Mouse (Mus musculus): ENCODE data around the gene Gna11. TPM values are rescaled to one million over a fixed set of nuclear protein-coding genes. Genes with fewer than 3 reads are reported as not detected.

Gene Gna11
- polyA plus RNA-seq, 1 experiment from 2014 or later, result 90.2 TPM

DNA sequence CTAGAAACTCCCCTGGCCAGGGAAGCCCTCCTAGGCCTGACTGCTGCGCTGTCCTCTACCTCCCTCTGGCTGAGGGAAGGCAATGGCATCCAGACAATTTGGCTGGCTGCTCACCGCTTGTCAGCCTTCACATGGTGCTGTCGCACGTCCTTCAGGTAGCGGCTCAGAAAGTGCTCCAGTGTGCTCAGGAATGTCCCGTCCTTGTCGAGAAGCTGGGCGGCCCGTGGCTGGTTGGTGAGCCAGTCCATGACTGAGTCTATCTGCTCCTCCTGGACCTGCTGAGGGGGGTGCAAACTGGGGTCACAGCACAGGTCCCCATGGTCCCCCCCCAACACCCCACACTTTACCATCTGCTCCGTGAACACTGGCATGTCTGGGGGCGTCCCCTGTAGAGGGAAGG is 56.9 kb downstream of the Gna11 start:
- Histone ChIP-seq H3K9me3 (replicated peaks; ENCODE audit: control insufficient read depth, low read length, poor library complexity, severe bottlenecking) (no peaks in the 10 kb centered on the region), H3K4me2 (ENCODE audit: low read length) (no peak overlapping the region), H3K9ac (ENCODE audit: low read depth, low read length) (no peak overlapping the region), H3K27ac (ENCODE audit: low read length) (no peak overlapping the region), H3K27me3 (ENCODE audit: control insufficient read depth, insufficient read depth, low read depth, low read length) (no peaks in the 10 kb centered on the region), H3K36me3 (ENCODE audit: control insufficient read depth, insufficient read depth, low read length) (peaks cover 50% of the 10 kb centered on the region), H3K4me1 (ENCODE audit: control insufficient read depth, insufficient read depth, low read length) (peaks cover 8% of the 10 kb centered on the region), H3K4me3 (ENCODE audit: low read depth, low read length) (no peak overlapping the region)
- no peak for ATAC-seq
- WGBS, result 90% methylated on average over 11 of the region's 11 CpGs

DNA sequence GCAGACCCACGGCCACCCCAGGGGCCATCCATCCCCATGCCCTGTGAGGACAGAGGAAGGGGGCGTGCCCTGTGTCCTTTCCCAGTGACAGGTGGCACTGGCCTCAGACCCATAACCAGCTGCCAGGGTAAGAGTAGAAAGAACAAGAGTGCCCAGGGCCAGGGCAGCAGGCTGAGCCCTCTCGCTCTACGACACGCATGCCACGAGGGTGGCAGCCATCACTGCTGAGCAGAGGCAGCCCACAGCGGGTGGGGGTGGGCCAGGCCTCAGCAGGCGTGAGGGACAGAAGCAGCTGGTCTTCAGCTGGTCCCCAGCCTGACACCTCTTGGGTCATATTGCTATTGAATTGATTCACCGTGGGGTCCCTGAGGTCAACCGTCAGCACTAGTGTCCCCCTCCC is 58.5 kb downstream of the Gna11 start:
- Histone ChIP-seq H3K4me1 (ENCODE audit: control insufficient read depth, insufficient read depth, low read length) (peaks cover 14% of the 10 kb centered on the region), H3K4me3 (ENCODE audit: low read depth, low read length) (no peak overlapping the region), H3K36me3 (ENCODE audit: control insufficient read depth, insufficient read depth, low read length) (peaks cover 38% of the 10 kb centered on the region), H3K27ac (ENCODE audit: low read length) (no peak overlapping the region), H3K27me3 (ENCODE audit: control insufficient read depth, insufficient read depth, low read depth, low read length) (no peaks in the 10 kb centered on the region), H3K9ac (ENCODE audit: low read depth, low read length) (no peak overlapping the region), H3K4me2 (ENCODE audit: low read length) (no peak overlapping the region), H3K9me3 (replicated peaks; ENCODE audit: control insufficient read depth, low read length, poor library complexity, severe bottlenecking) (no peaks in the 10 kb centered on the region)
- 89% methylated on average over 10 of the region's 10 CpGs for WGBS
- no peak for ATAC-seq

DNA sequence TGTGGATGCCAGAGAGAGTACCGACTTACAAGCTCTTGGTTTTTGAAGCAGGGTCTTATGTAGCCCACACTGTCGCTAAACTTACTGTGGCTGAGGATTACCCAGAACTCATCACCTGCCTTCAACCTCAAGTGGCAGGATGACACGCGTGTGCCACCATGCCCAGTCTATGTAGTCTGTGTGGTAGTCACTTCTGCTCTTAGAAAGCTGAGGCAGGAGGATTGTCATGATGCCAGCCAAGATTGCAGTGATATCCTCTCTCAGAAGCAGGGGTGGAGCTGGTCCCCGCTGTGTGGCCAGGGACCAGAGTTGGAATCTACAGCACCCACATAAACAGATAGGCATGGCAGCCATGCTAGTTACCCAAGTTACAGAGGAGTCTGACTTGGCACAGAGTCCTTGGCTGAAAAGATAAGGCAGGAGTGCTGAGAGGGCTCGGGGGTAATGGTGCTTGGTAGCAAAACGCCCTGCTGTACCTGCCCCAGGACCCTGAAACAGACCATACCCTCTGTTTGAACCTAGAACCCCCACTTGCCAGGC is 59.4 kb downstream of the Gna11 start:
- Histone ChIP-seq H3K27me3 (ENCODE audit: control insufficient read depth, insufficient read depth, low read depth, low read length) (no peaks in the 10 kb centered on the region), H3K9ac (ENCODE audit: low read depth, low read length) (no peak overlapping the region), H3K36me3 (ENCODE audit: control insufficient read depth, insufficient read depth, low read length) (peaks cover 30% of the 10 kb centered on the region), H3K9me3 (replicated peaks; ENCODE audit: control insufficient read depth, low read length, poor library complexity, severe bottlenecking) (no peaks in the 10 kb centered on the region), H3K27ac (ENCODE audit: low read length) (peak overlapping the region; percentile 83; the same call in 1 of the 2 replicates), H3K4me2 (ENCODE audit: low read length) (no peak overlapping the region), H3K4me1 (ENCODE audit: control insufficient read depth, insufficient read depth, low read length) (peaks cover 20% of the 10 kb centered on the region), H3K4me3 (ENCODE audit: low read depth, low read length) (no peak overlapping the region)
- 74% methylated on average over 7 of the region's 7 CpGs for WGBS
- no peak for ATAC-seq

DNA sequence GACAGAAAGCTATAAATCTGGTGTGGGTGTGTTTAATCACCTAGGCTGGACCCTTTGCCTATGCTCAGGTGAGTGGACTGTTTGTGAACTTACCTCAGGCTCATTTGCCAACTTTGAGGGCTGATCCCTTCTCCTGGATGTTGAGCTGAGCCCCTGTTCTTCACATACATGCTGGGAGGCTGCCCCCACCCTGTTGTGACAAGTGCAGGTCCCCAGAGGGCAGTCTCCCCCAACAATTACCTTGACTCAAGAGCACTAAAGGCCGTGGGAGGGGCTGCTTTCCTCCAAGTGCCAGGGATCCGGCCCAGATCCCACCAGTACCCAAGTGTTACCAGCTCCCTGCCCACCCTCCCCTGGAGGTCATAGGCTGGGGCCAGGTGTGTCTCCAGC is 59.9 kb downstream of the Gna11 start:
- peaks cover 30% of the 10 kb centered on the region for H3K36me3 ChIP-seq (ENCODE audit: control insufficient read depth, insufficient read depth, low read length)
- H3K4me1 ChIP-seq (ENCODE audit: control insufficient read depth, insufficient read depth, low read length), result peaks cover 25% of the 10 kb centered on the region
- peak overlapping the region; percentile 30; the same call in 1 of the 2 replicates for H3K9ac ChIP-seq (ENCODE audit: low read depth, low read length)
- H3K27ac ChIP-seq (ENCODE audit: low read length), result peak overlapping the region; percentile 83
- 47% methylated on average over 2 of the region's 2 CpGs for WGBS
- H3K4me3 ChIP-seq (ENCODE audit: low read depth, low read length), result no peak overlapping the region
- H3K27me3 ChIP-seq (ENCODE audit: control insufficient read depth, insufficient read depth, low read depth, low read length), result no peaks in the 10 kb centered on the region
- no peak for ATAC-seq
- H3K4me2 ChIP-seq (ENCODE audit: low read length), result 0 out of 2 replicates have a peak overlapping the region, but pooled peaks have one; percentile 22
- H3K9me3 ChIP-seq (replicated peaks; ENCODE audit: control insufficient read depth, low read length, poor library complexity, severe bottlenecking), result no peaks in the 10 kb centered on the region

DNA sequence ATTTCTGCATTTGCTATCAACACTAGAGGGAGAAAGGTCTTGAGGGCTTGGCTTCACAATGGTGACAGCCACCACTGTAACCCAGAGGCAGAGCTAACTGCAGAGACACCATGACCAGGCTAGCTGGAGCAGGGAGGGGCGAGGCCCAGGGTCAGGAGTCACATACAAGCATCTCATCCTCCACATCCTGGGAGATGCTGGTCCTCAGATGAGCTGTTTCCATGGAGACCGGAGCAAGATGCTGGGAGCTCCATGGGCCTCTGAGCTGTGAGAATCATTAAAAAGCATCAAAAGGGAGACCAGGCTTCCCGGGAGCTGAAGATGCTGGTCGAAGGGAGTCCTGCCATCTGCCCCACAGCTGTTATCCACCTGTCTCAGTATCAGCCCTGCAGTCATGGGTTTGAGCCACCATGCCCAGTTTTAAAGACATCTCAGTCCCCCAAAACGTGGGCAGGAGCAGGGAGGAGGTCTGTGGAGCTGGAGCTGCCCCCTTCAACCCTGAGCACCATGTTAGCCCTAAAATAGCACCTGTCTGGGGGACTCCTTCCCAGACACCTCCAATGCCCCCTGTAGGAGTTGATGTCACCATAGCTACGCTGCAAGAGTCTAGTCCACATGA is 60.4 kb downstream of the Gna11 start:
- H3K27me3 ChIP-seq (ENCODE audit: control insufficient read depth, insufficient read depth, low read depth, low read length), result no peaks in the 10 kb centered on the region
- 32% methylated on average over 6 of the region's 6 CpGs for WGBS
- peaks cover 26% of the 10 kb centered on the region for H3K36me3 ChIP-seq (ENCODE audit: control insufficient read depth, insufficient read depth, low read length)
- peak overlapping the region; percentile 83 for H3K27ac ChIP-seq (ENCODE audit: low read length)
- no peaks in the 10 kb centered on the region for H3K9me3 ChIP-seq (replicated peaks; ENCODE audit: control insufficient read depth, low read length, poor library complexity, severe bottlenecking)
- peaks cover 30% of the 10 kb centered on the region for H3K4me1 ChIP-seq (ENCODE audit: control insufficient read depth, insufficient read depth, low read length)
- H3K4me2 ChIP-seq (ENCODE audit: low read length), result peak overlapping the region; percentile 22; the same call in 1 of the 2 replicates
- no peak overlapping the region for H3K4me3 ChIP-seq (ENCODE audit: low read depth, low read length)
- peak overlapping the region; percentile 30; the same call in 1 of the 2 replicates for H3K9ac ChIP-seq (ENCODE audit: low read depth, low read length)
- peak; percentile 36; the same call in 1 of the 2 replicates for ATAC-seq

- peaks cover 34% of the 10 kb centered on the region for H3K4me1 ChIP-seq (ENCODE audit: control insufficient read depth, insufficient read depth, low read length)
- no peaks in the 10 kb centered on the region for H3K27me3 ChIP-seq (ENCODE audit: control insufficient read depth, insufficient read depth, low read depth, low read length)
- no peak overlapping the region for H3K4me3 ChIP-seq (ENCODE audit: low read depth, low read length)
- ATAC-seq, result no peak
- H3K9ac ChIP-seq (ENCODE audit: low read depth, low read length), result no peak overlapping the region
- H3K9me3 ChIP-seq (replicated peaks; ENCODE audit: control insufficient read depth, low read length, poor library complexity, severe bottlenecking), result no peaks in the 10 kb centered on the region
- H3K36me3 ChIP-seq (ENCODE audit: control insufficient read depth, insufficient read depth, low read length), result peaks cover 22% of the 10 kb centered on the region
- H3K4me2 ChIP-seq (ENCODE audit: low read length), result no peak overlapping the region
- 20% methylated on average over 9 of the region's 9 CpGs for WGBS
- peak overlapping the region; percentile 83 for H3K27ac ChIP-seq (ENCODE audit: low read length)
These were observed 61.0 kb downstream of the Gna11 start for GRCm38 (mm10) chr10:81483983-81484382.

DNA sequence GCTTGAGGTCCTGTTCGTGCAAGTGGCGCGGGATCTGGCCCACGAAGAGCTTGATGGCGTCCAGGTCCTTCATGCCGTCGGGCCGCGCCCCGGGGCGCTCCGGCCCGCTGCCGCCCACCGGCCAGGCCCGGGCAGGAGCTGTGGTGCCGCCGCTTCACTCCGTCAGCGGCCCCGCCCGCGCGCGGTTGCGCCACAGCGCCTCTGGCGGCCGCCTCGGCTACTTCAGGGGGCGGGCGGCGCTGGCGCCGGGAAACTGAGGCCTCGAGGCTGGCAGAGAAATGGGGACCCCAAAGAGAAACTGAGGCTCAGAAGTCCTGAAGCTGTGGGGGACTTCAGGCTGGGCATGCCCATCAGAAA is 62.5 kb downstream of the Gna11 start, which contains the start of gene Celf5:
Celf5 (minus strand) TSS at position 177 of the 357 bp plus-strand sequence.
- no peaks in the 10 kb centered on the region for H3K9me3 ChIP-seq (replicated peaks; ENCODE audit: control insufficient read depth, low read length, poor library complexity, severe bottlenecking)
- H3K4me3 ChIP-seq (ENCODE audit: low read depth, low read length), result peak within 1 kb of the TSS; percentile 66
- peak within 1 kb of the TSS; percentile 89 for H3K27ac ChIP-seq (ENCODE audit: low read length)
- H3K9ac ChIP-seq (ENCODE audit: low read depth, low read length), result peak within 1 kb of the TSS; percentile 96
- H3K27me3 ChIP-seq (ENCODE audit: control insufficient read depth, insufficient read depth, low read depth, low read length), result no peaks in the 10 kb centered on the region
- ATAC-seq, result peak; percentile 62
- peaks cover 11% of the 10 kb centered on the region for H3K36me3 ChIP-seq (ENCODE audit: control insufficient read depth, insufficient read depth, low read length)
- WGBS, result under 1% methylated on average over 33 of the region's 36 CpGs
- peaks cover 46% of the 10 kb centered on the region for H3K4me1 ChIP-seq (ENCODE audit: control insufficient read depth, insufficient read depth, low read length)
- peak within 1 kb of the TSS; percentile 83 for H3K4me2 ChIP-seq (ENCODE audit: low read length)

DNA sequence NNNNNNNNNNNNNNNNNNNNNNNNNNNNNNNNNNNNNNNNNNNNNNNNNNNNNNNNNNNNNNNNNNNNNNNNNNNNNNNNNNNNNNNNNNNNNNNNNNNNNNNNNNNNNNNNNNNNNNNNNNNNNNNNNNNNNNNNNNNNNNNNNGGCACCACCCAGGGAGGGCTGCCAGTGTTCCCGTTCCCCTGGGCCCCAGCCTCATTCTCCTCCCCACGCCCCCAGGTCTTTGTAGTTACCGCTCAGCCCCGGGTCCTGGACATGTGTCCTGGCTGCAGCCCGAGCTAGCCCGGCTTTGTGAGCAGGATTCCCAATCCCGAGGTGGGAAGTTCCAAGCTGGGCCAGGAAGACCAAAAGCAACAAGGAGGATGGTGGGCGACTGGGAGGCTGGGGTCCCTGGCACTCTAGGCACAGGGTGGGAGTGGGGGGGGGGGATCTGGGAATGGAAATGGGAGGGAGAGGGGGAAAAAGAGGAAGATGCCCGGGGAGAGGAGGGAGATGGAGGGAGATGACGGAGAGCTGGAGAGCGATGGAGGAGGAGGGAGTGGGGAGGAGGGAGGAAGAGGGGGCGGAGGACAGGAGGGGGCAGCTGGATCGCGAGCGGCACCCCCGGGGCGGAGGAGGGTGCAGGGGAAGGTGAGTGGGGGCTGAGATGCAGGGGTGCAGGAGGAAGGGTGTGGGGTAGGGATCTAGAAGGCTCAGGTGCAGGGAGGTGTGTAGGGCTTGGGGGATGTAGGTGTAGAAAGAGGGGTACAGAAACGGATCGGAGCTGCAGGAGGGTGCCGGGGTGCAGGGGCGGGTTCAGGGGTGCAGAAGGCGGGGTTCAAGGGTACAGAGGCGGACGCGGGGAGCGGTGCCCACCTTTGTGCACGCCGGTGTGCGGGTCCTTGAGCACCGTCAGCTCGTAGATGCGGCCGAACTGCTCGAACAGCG is 63.1 kb downstream of the Gna11 start:
- WGBS, result 2% methylated on average over 35 of the region's 35 CpGs
- H3K9ac ChIP-seq (ENCODE audit: low read depth, low read length), result peak overlapping the region; percentile 96

More for the DNA sequence above, 63.1 kb downstream of the Gna11 start:
- H3K9me3 ChIP-seq (replicated peaks; ENCODE audit: control insufficient read depth, low read length, poor library complexity, severe bottlenecking), result no peaks in the 10 kb centered on the region
- H3K27me3 ChIP-seq (ENCODE audit: control insufficient read depth, insufficient read depth, low read depth, low read length), result no peaks in the 10 kb centered on the region
- H3K27ac ChIP-seq (ENCODE audit: low read length), result peak overlapping the region; percentile 89
- H3K4me1 ChIP-seq (ENCODE audit: control insufficient read depth, insufficient read depth, low read length), result peaks cover 51% of the 10 kb centered on the region
- ATAC-seq, result peak; percentile 40
- peak overlapping the region; percentile 66 for H3K4me3 ChIP-seq (ENCODE audit: low read depth, low read length)
- peaks cover 5% of the 10 kb centered on the region; the same call in 1 of the 2 replicates for H3K36me3 ChIP-seq (ENCODE audit: control insufficient read depth, insufficient read depth, low read length)
- peak overlapping the region; percentile 83 for H3K4me2 ChIP-seq (ENCODE audit: low read length)

All from midbrain, embryonic 16.5 days (tissue).